Mouse (Mus musculus): ENCODE data around the gene Mettl7a3. TPM values are rescaled to one million over a fixed set of nuclear protein-coding genes. Genes with fewer than 3 reads are reported as not detected.
"Not testable (repeated sequence)": the region's sequence is repeated elsewhere in the genome, so short reads cannot be mapped to it uniquely, and the experiment has no call there.

The Mettl7a3 gene
- total RNA-seq, 2 experiments from 2014 or later, result not detected

- ATAC-seq (replicated peaks; ENCODE audit: low FRiP score, poor library complexity, severe bottlenecking), result no peak
These were observed 9.5 kb upstream of the Mettl7a3 start for GRCm38 (mm10) chr15:100325235-100325634.

GRCm38 (mm10) chr15:100328089-100328488 is 6.6 kb upstream of the Mettl7a3 start:
- ATAC-seq (replicated peaks; ENCODE audit: low FRiP score, poor library complexity, severe bottlenecking), result not testable (repeated sequence)

DNA sequence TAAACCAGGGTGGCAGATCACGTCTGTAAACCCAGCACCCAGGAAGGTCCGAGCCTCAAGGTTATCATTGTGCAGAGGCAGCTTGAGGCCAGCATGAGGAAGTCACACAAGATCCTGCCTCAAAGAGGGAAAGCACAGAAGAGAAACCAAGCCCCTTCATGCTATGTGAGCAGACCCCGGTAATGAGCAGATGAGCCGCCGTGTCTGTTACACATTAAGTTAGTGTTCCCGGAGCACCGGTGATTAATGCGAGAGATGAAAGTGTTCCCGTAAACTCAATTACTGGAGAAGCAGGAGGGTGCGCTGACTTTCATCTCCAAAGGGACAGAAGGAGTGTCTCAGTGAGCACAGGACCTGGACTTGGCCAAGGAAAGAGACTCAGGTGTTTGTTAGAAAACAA is 5.4 kb upstream of the Mettl7a3 start:
- ATAC-seq (replicated peaks; ENCODE audit: low FRiP score, poor library complexity, severe bottlenecking), result not testable (repeated sequence)

GRCm38 (mm10) chr15:100330739-100331138 is 4.0 kb upstream of the Mettl7a3 start:
- ATAC-seq (replicated peaks; ENCODE audit: low FRiP score, poor library complexity, severe bottlenecking), result no peak

DNA sequence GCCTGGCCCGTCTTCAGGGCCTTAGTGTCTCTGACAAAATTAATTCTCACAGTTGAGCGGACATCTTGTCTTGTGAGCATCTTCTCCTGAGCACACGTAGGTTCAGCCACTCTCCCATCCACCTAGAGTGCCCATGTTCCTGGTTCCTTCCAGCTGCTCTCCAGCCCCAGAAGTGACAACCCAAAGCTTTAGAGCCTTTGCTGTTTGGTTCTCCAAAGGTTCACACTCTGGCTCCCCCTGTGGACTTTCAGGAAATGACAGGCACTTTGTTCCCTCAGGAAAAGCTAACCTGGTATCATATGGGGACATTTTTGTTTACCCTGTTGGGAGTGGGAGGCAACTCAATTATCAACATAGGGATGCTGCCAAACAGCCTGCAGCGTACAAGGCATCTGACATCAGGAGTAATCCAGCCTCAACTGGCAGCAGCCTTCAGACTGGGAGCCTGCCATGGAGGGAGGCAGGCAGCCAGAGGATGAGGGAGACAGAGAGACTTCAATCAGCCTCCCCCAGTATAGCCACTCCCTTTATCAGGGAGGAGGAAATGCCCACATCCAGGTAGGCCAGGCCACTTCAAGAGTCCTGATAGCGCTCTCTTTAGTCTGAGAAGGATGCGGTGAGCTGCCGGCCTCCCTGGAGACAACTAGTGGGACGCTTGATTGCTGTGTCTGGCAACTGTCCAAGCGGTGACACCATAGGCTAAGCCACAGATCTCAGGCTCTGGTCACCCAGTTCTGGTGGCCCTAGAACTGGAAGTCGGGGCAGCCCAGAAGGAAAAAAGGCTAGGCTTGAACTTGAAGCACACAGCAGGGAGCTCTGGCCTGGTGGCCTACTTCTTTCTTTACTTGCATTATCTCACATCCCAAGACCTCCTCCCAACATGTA is 2.4 kb upstream of the Mettl7a3 start:
- ATAC-seq (replicated peaks; ENCODE audit: low FRiP score, poor library complexity, severe bottlenecking), result peak; percentile 80

- ATAC-seq (replicated peaks; ENCODE audit: low FRiP score, poor library complexity, severe bottlenecking), result peak; percentile 51
These were observed 2.6 kb downstream of the Mettl7a3 start for GRCm38 (mm10) chr15:100337328-100337727.

GRCm38 (mm10) chr15:100337847-100338246 is 3.1 kb downstream of the Mettl7a3 start:
- peak; percentile 63 for ATAC-seq (replicated peaks; ENCODE audit: low FRiP score, poor library complexity, severe bottlenecking)

DNA sequence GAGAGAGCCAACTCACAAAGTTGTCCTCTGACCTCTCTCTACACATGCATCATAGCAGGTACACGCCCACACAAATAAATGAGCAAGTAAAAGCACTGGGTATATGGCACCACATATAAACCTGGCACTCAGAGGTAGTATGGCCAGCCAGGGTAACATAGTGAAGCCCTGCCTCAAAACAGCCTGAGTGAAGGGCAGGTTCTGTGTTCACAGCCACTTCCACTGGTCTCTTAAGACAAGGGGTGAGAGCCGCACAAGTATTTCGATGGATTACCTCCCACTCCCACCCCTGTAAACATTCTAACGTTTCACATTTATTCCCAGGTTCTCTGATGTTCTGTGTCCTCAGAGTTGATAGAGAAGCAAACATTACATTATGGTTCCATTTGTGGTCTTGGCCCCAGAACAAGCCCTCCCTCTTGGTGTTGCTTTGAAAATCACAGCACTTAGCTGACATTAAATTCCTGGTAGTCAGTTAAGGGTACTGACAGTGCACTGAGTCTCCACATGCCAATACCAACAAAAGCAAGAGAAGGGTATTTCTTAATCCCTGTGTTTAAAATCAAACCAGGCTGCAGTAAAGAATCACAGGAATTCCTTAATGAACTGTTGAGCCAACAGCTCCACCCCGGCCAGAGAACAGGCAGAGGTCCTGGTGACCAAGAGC is 6.7 kb downstream of the Mettl7a3 start:
- ATAC-seq (replicated peaks; ENCODE audit: low FRiP score, poor library complexity, severe bottlenecking), result not testable (repeated sequence)

GRCm38 (mm10) chr15:100345484-100345883 is 10.8 kb downstream of the Mettl7a3 start:
- ATAC-seq (replicated peaks; ENCODE audit: low FRiP score, poor library complexity, severe bottlenecking), result no peak

GRCm38 (mm10) chr15:100346761-100347160 is 12.0 kb downstream of the Mettl7a3 start:
- no peak for ATAC-seq (replicated peaks; ENCODE audit: low FRiP score, poor library complexity, severe bottlenecking)

- no peak for ATAC-seq (replicated peaks; ENCODE audit: low FRiP score, poor library complexity, severe bottlenecking)
These were observed 14.8 kb downstream of the Mettl7a3 start for GRCm38 (mm10) chr15:100349496-100349895.

DNA sequence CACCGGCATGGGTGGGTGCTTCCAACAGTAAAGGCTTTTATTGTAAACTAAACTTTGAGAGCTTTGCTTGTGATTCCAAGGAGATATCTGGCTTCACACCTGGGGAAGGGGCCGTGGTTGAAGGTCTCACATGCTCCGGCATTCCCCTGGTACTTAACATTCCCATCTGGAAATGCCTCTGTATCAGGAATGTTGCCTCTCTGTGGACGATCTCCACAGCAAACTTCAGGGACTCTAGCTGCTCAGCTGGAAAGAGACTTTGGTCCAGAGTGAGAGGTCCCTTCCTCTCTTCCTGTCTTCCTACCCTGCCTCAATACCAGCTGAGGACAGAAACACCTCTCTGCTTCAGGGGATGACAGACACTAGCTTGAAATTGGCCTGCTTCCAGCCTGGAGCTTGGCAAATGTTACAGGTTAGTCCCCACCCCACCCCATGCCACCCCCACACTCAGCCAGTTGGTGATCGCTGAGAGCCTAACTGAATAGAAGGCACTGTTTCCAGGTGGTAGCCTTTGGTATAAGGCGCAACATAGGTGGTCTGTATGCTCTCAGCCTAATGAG is 16.9 kb downstream of the Mettl7a3 start:
- ATAC-seq (replicated peaks; ENCODE audit: low FRiP score, poor library complexity, severe bottlenecking), result no peak

- no peak for ATAC-seq (replicated peaks; ENCODE audit: low FRiP score, poor library complexity, severe bottlenecking)
These were observed 18.1 kb downstream of the Mettl7a3 start, which contains the start of the genes Methig1 and Mettl7a2 for GRCm38 (mm10) chr15:100352711-100353250. Gene Methig1, plus strand, starts transcription at chr15:100353149. Gene Mettl7a2, plus strand, starts transcription at chr15:100353200.

- ATAC-seq (replicated peaks; ENCODE audit: low FRiP score, poor library complexity, severe bottlenecking), result peak; percentile 58
These were observed 18.7 kb downstream of the Mettl7a3 start for GRCm38 (mm10) chr15:100353399-100353798.

DNA sequence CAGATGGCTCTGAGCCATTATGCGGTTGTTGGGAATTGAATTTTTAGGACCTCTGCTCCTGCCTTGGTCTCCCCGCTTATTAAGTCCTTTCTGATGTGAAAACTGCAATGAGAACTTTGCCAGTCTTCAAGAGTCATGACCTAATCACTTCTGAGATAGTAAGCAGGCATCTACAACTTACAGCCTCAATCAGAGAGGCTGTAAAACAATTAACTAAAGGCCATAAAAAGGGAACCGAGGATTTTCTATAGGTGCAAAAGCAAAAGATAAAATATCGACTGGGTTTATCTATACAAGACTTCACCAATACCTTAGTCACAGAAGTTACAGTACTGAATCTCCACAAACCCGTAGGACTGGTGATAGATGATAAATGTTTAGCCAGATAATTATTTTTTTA is 21.1 kb downstream of the Mettl7a3 start:
- no peak for ATAC-seq (replicated peaks; ENCODE audit: low FRiP score, poor library complexity, severe bottlenecking)

GRCm38 (mm10) chr15:100364242-100364641 is 29.5 kb downstream of the Mettl7a3 start, which contains the start of gene Higd1c:
Gene Higd1c, plus strand, starts transcription at chr15:100364542.
- ATAC-seq (replicated peaks; ENCODE audit: low FRiP score, poor library complexity, severe bottlenecking), result no peak

GRCm38 (mm10) chr15:100365967-100366366 is 31.2 kb downstream of the Mettl7a3 start:
- ATAC-seq (replicated peaks; ENCODE audit: low FRiP score, poor library complexity, severe bottlenecking), result not testable (repeated sequence)

GRCm38 (mm10) chr15:100367119-100367518 is 32.4 kb downstream of the Mettl7a3 start:
- no peak for ATAC-seq (replicated peaks; ENCODE audit: low FRiP score, poor library complexity, severe bottlenecking)

DNA sequence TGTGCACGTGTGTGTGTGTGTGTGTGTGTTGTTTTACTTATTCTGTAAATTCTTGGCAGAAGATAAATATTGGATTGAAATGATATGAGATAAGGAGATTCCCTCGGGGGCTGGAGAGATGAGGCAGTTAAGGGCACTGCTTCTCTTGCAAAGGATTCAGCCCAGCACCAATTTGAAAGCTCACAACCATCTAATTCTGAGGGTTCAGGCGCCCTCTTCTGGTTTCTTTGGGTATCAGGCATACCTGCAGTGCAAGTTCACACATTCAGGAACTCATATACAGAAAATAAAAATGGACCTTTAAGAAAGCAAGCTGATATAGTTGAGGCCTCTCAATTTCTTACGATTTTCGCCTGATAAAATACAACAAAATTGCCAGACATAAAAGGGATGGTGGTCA is 40.3 kb downstream of the Mettl7a3 start:
- ATAC-seq (replicated peaks; ENCODE audit: low FRiP score, poor library complexity, severe bottlenecking), result no peak

- peak; percentile 81 for ATAC-seq (replicated peaks; ENCODE audit: low FRiP score, poor library complexity, severe bottlenecking)
These were observed 43.2 kb downstream of the Mettl7a3 start for GRCm38 (mm10) chr15:100377847-100378505.

All from erythroid progenitor cell, adult 5-6 weeks (primary cell).